Mouse (Mus musculus): ENCODE results near the gene Ywhae.

DNA sequence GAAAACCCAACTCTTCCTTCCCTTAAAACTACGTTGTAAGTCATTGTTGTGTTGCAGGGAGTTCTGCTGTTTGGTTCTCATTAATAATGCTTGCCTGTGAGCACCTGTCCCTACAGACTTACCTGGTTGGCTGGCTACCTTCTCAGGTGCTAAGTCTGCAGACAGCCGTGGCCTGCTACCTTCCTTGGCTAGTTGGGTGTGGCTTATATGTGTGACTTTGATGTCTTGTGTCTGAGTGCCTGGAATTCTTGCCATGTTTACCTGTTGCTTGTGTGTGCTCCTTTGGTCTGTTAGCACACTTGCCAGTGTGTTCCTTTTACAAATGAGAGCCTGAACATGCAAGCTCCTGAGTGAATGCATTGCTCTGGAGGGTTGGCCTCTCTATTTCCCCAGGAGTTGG is 30.0 kb downstream of the Ywhae start:
- TF ChIP-seq CTCF (IDR thresholded peaks at IDR 0.05; ENCODE audit: low read depth, low read length) (no peak), TAL1 (conservative IDR thresholded peaks at IDR 0.05; ENCODE audit: low read depth, low read length) (no peak), GATA1 (IDR thresholded peaks at IDR 0.05; ENCODE audit: borderline replicate concordance, low read length) (no peak), GATA2 (IDR thresholded peaks at IDR 0.05; ENCODE audit: borderline replicate concordance, low read depth, low read length) (no peak)

Measured in G1E (cell line).